Mouse (Mus musculus) left cerebral cortex, postnatal 10 days (tissue): ENCODE data around the gene Phkb. TPM values are rescaled to one million over a fixed set of nuclear protein-coding genes. Genes with fewer than 3 reads are reported as not detected.
"Not testable (repeated sequence)": the region's sequence is repeated elsewhere in the genome, so short reads cannot be mapped to it uniquely, and the experiment has no call there.

Source experiments
- DNase-seq, 2 experiments: peaks; one replicate each; pipeline ENCODE4 v3.0.0; 2021 to 2022; ENCODE audit warnings: low spot score in 2 of 2, mixed read lengths in 1 of 2; ENCODE audit errors: extremely low spot score in 1 of 2
- intact Hi-C: fragments of 180-260 bp; cut with DNase I; formaldehyde crosslinking; loops from one replicate; pipeline ENCODE4 v1.15.1; 2025
- total RNA-seq, 2 experiments: library from RNA; stranded (reverse); gene quantifications; 2 replicates each; pipeline ENCODE4 v1.2.3; 2021

The Phkb gene
- total RNA-seq, result 10 to 100 TPM; 23.9 to 30.8 TPM

- intact Hi-C loops, result loop anchor here (5.0 kb wide), 1 partner anchor 696 kb away; no protein-coding TSS in a partner anchor
Observed at GRCm38 (mm10) chr8:85840657-85841488, at the start of gene Phkb, which contains the start of gene Itfg1. TSS of gene Phkb (plus strand) at chr8:85840959. TSS of gene Itfg1 (minus strand) at chr8:85840921.

DNA sequence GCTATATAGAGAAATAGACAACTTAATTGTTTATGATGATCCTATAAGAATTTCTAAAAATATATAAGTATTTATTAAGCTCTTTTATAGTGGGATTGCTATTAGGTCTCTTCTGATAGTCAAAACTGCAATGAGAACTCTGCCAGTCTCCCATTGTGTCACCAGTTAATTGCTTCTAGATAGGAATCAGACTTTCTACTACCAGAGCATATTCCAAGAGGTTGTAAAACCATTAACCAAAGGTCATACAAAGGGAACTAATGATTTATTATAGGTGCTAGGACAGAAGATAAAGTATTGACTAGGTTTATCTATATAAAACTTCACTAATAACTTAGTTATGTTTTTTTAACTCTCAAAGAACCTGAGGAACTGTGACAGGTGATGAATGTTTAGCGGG, 44.4 kb upstream of the Phkb start:
- intact Hi-C loops, DNase-seq: not testable (repeated sequence)

More at GRCm38 (mm10) chr8:85840657-85841488, at the start of gene Phkb, which contains the start of gene Itfg1:
- DNase-seq, result peak; percentile 73 to 96

GRCm38 (mm10) chr8:85800164-85800563, 40.6 kb upstream of the Phkb start:
- DNase-seq, result no peak
- intact Hi-C loops, result no loop called here

- no peak for DNase-seq
- intact Hi-C loops, result no loop called here
Observed at GRCm38 (mm10) chr8:85801408-85801807, 39.4 kb upstream of the Phkb start.

GRCm38 (mm10) chr8:85813621-85814020, 27.1 kb upstream of the Phkb start:
- intact Hi-C loops, result no loop called here
- DNase-seq, result no peak

- peak in 1 of 2 experiments; percentile 28 for DNase-seq
- intact Hi-C loops, result loop anchor here (5.0 kb wide), 1 partner anchor 697 kb away; no protein-coding TSS in a partner anchor
Observed at GRCm38 (mm10) chr8:85839916-85840656, 673 bp upstream of the Phkb start.

- no peak for DNase-seq
- intact Hi-C loops, result loop anchor here (5.0 kb wide), 1 partner anchor 696 kb away; no protein-coding TSS in a partner anchor
Observed at GRCm38 (mm10) chr8:85841489-85841795, 683 bp downstream of the Phkb start.

DNA sequence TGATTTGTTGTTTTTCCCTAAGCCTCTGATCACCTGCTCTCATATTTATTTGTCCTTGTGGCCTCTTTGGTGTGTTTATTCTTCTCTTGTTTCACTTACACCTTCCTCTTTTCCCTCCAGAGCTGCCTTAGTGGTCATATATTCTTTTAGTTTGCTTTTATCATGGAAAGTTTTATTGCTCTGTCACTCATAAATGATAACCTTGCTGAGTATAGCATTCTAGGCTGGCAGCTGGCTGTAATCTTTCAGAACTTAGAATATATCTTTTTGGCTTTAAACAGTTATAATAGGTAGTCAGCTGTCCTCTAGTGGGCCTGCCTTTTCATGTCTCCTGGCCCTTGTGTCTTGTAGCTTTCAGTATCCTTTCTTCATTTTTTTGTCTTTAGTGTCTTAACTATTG, 5.1 kb downstream of the Phkb start:
- DNase-seq, result no peak

GRCm38 (mm10) chr8:85854220-85855123, 13.7 kb downstream of the Phkb start:
- intact Hi-C loops, result no loop called here
- no peak for DNase-seq

More for the DNA sequence above, 5.1 kb downstream of the Phkb start:
- intact Hi-C loops, result no loop called here

DNA sequence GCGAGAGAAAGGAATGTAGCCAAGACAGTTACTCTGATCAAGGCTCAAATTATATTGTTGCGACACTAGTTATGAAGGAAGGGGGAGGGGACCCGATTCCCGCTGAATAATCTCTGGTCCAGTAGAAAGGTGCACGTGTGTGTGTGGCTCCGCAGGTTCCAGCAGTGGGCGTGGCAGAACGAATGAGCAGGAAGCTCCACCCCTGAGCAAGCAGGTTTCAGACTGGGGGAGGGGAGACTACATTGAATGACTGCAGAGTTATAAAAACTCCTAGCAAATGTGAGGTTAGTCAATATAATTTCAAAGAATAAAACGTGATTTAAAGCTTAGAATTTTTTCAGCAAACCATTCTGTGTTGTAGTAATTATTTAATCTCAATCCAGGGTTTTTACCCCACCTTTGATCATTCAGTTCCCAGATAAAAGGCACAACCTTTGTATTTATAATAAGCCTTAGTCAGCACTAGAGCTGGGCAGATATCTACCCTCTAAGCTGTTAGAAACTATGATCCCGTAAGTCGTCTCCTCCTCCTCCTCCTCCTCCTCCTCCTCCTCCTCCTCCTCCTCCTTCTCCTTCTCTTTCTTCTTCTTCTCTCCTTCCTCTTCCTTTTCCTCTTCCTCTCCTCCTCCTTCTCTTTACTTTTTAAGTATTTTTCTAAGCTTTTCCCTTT, 16.6 kb downstream of the Phkb start:
- DNase-seq, intact Hi-C loops: not testable (repeated sequence)

- no peak for DNase-seq
- intact Hi-C loops, result no loop called here
Observed at GRCm38 (mm10) chr8:85860612-85861011, 19.9 kb downstream of the Phkb start.

- intact Hi-C loops, result no loop called here
- DNase-seq, result no peak
Observed at GRCm38 (mm10) chr8:85862381-85862780, 21.6 kb downstream of the Phkb start.

DNA sequence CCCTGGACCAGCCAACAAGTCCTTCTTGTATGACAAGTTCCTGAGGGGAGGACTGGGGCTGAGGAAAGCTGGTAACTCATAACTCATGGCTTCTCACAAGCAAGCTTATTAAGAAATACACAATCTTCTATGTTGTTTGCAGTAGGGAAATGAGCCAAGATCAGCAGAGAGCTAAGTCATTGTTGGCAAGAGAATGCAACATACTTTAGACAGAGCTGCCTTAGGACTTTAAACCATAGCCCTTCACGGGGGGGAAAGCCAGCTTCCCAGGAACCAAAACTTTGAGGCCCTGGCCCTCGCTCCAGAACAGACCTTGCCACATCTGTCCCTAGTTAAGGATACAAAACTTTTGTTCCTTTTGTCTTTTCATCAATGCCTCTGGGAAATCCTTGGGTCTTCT, 30.9 kb downstream of the Phkb start:
- DNase-seq, result peak in 1 of 2 experiments; percentile 32
- intact Hi-C loops, result no loop called here

DNA sequence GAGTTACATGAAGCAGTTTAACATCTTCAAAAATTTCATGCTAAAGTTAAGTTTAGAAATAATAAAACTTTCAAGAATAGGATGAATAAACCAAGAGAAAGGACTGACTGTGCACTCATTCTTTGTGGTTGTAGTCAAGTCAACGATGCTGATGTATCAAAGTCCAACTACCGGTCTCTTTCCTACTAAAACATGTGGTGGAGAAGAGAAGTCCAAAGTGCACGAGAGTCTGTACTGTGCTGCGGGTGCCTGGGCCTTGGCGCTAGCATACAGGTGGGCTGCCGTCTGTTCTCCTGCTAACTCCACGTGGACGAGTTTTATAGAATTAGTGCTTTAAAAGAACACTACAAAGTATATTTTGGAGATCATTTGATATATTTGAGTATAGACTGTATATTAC, 37.2 kb downstream of the Phkb start:
- no peak for DNase-seq

GRCm38 (mm10) chr8:85879624-85880023, 38.9 kb downstream of the Phkb start:
- DNase-seq, result no peak
- intact Hi-C loops, result no loop called here

More for the DNA sequence above, 37.2 kb downstream of the Phkb start:
- intact Hi-C loops, result no loop called here

DNA sequence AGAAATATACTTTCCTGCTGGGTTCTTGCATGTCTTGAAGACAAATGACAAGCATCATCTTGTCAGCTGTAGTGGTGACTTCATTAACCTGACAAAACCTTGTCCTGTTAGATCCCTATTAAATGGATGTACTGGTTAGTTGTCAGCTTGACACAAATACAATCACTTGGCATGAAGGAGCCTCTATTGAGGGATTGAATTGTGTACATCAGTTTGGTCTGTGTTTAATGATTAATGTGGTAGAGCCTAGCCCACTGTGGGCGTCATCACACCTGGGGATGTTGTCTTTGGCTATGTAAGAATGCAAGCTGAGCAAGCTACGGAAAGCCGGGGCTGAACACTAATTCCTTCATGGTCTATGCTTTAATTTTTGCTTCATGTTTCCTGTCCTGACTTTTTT, 44.1 kb downstream of the Phkb start:
- DNase-seq, result no peak
- intact Hi-C loops, result no loop called here

GRCm38 (mm10) chr8:85897636-85898035, 56.9 kb downstream of the Phkb start:
- intact Hi-C loops, result no loop called here
- DNase-seq, result no peak

- intact Hi-C loops, result loop anchor here (10.0 kb wide), 1 partner anchor 220 kb away; the partner anchor contains the start of gene Neto2
- no peak for DNase-seq
Observed at GRCm38 (mm10) chr8:85924991-85925390, 84.2 kb downstream of the Phkb start.
